Mouse (Mus musculus): ENCODE measurements around the gene Robo1. TPM values are rescaled to one million over a fixed set of nuclear protein-coding genes. Genes with fewer than 3 reads are reported as not detected.

The Robo1 gene
- total RNA-seq, 1 experiment from 2014 or later = not detected

GRCm38 (mm10) chr16:73035210-73035985 lies 727.3 kb downstream of the Robo1 start:
- ATAC-seq (replicated peaks; ENCODE audit: low read depth, poor library complexity, severe bottlenecking) = no peak

- ATAC-seq (replicated peaks; ENCODE audit: low read depth, poor library complexity, severe bottlenecking) = no peak
Observed at GRCm38 (mm10) chr16:73038552-73038951, 730.4 kb downstream of the Robo1 start.

GRCm38 (mm10) chr16:73062461-73062860 lies 754.4 kb downstream of the Robo1 start:
- ATAC-seq (replicated peaks; ENCODE audit: low read depth, poor library complexity, severe bottlenecking) = no peak

- ATAC-seq (replicated peaks; ENCODE audit: low read depth, poor library complexity, severe bottlenecking) = no peak
Observed at GRCm38 (mm10) chr16:73067782-73068181, 759.7 kb downstream of the Robo1 start.

GRCm38 (mm10) chr16:73072047-73072446 lies 763.9 kb downstream of the Robo1 start:
- no peak for ATAC-seq (replicated peaks; ENCODE audit: low read depth, poor library complexity, severe bottlenecking)

GRCm38 (mm10) chr16:73072883-73073282 lies 764.8 kb downstream of the Robo1 start:
- ATAC-seq (replicated peaks; ENCODE audit: low read depth, poor library complexity, severe bottlenecking) = no peak

- ATAC-seq (replicated peaks; ENCODE audit: low read depth, poor library complexity, severe bottlenecking) = no peak
Observed at GRCm38 (mm10) chr16:73082420-73082819, 774.3 kb downstream of the Robo1 start.

- ATAC-seq (replicated peaks; ENCODE audit: low read depth, poor library complexity, severe bottlenecking) = no peak
Observed at GRCm38 (mm10) chr16:73083077-73083476, 775.0 kb downstream of the Robo1 start.

All from common myeloid progenitor, adult 5-6 weeks (primary cell).